Mouse (Mus musculus): Measurements from ENCODE around the gene Bves. TPM values are rescaled to one million over a fixed set of nuclear protein-coding genes. Genes with fewer than 3 reads are reported as not detected.
"Not testable (repeated sequence)": the region's sequence is repeated elsewhere in the genome, so short reads cannot be mapped to it uniquely, and the experiment has no call there.

Gene Bves
- polyA plus RNA-seq, 1 experiment from 2014 or later: 1.5 TPM

DNA sequence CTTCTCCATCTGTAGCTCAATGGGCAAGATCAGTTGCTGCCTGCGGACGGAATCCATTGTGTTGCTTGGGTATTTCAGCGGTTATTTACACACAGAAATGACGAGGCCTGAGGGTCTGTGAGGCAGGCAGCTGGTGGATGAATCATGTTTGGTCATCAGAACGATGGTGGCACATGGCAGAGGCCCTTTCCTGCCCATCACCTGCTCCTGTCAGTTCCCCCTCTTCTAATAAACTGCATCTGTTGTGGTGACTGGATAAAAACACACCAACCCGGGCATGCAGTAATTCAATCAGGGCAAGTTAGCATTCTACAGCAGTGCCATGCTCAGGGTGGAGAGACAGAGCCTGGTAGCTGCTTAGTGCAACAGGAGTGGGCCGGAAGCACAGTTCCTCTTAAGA lies 23.9 kb upstream of the Bves start:
- WGBS: 84% methylated on average over 7 of the region's 7 CpGs
- Histone ChIP-seq H3K9ac (replicated peaks) (no peak overlapping the region), H3K4me1 (no peaks in the 10 kb centered on the region), H3K9me3 (no peaks in the 10 kb centered on the region), H3K4me2 (replicated peaks) (no peak overlapping the region), H3K27ac (replicated peaks) (no peak overlapping the region), H3K27me3 (no peaks in the 10 kb centered on the region), H3K36me3 (no peaks in the 10 kb centered on the region), H3K4me3 (no peak overlapping the region)
- ATAC-seq (ENCODE audit: low FRiP score, low read depth): no peak

DNA sequence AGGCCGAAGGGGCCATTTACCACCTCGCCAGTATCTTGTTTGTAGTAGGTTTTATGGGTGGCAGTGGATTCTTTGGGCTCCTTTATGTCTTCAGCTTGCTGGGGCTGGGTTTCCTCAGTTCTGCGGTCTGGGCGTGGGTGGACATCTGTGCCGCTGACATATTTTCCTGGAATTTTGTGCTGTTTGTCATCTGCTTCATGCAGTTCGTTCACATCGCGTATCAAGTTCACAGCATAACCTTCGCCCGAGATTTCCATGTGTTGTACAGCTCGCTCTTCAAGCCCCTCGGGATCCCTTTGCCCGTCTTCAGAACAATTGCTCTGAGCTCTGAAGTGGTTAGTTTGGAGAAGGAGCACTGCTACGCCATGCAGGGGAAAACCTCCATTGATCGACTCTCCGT lies 20.7 kb upstream of the Bves start:
- WGBS: 94% methylated on average over 16 of the region's 16 CpGs

DNA sequence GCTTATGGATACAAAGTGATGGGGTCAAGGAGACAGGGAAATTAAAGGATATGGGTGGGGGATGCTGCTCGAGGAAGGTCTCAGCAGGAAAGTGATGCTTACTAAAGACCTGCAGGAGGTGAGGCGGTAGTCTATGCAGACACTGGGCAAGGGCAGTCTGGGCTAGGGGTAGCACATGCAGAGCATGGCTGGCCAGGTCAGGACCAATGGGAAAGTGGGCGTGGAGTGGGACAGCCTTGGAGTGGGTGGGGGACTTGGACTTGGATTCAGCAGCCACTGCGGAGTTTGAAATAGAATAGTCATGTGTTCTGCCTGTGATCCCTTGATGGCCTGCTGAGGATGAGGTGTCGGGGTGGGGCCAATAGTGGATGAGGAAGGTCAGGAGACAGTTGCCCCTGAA lies 16.6 kb upstream of the Bves start:
- no peak for ATAC-seq (ENCODE audit: low FRiP score, low read depth)
- Histone ChIP-seq H3K9ac (replicated peaks) (no peak overlapping the region), H3K4me1 (no peaks in the 10 kb centered on the region; the same call in 1 of the 2 replicates), H3K27me3 (no peaks in the 10 kb centered on the region), H3K9me3 (no peaks in the 10 kb centered on the region), H3K4me2 (replicated peaks) (no peak overlapping the region), H3K4me3 (no peak overlapping the region), H3K36me3 (no peaks in the 10 kb centered on the region), H3K27ac (replicated peaks) (no peak overlapping the region)
- 83% methylated on average over 5 of the region's 5 CpGs for WGBS

More for the DNA sequence above, 20.7 kb upstream of the Bves start:
- no peaks in the 10 kb centered on the region for H3K27me3 ChIP-seq
- no peaks in the 10 kb centered on the region for H3K4me1 ChIP-seq
- H3K9me3 ChIP-seq: no peaks in the 10 kb centered on the region
- no peak overlapping the region for H3K4me3 ChIP-seq
- ATAC-seq (ENCODE audit: low FRiP score, low read depth): no peak
- H3K36me3 ChIP-seq: no peaks in the 10 kb centered on the region
- H3K4me2 ChIP-seq (replicated peaks): no peak overlapping the region
- no peak overlapping the region for H3K27ac ChIP-seq (replicated peaks)
- no peak overlapping the region for H3K9ac ChIP-seq (replicated peaks)

DNA sequence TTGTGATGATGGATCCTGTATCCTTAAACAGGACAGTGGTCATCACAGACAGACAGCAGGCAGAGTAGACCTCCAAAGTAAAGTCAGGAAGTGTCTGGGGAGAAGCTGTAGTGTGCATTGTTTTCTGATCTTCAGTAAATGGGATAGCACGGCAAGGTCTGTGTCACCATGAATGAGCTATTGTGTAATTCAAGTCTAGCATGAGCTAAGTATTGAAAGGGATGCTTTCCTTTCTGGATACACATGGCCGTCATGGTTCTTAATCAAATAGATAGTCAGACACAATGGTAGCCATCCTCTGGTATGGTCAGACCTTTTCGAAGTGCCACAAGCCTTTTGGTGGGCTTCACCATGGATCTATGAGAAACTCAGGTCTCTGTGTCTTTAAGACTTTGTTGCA lies 15.3 kb upstream of the Bves start:
- Histone ChIP-seq H3K27me3 (no peaks in the 10 kb centered on the region), H3K36me3 (no peaks in the 10 kb centered on the region), H3K4me1 (no peaks in the 10 kb centered on the region; the same call in 1 of the 2 replicates), H3K27ac (replicated peaks) (no peak overlapping the region), H3K4me2 (replicated peaks) (no peak overlapping the region), H3K4me3 (no peak overlapping the region), H3K9ac (replicated peaks) (no peak overlapping the region), H3K9me3 (no peaks in the 10 kb centered on the region)
- WGBS: 43% methylated on average over 3 of the region's 3 CpGs
- ATAC-seq (ENCODE audit: low FRiP score, low read depth): no peak

DNA sequence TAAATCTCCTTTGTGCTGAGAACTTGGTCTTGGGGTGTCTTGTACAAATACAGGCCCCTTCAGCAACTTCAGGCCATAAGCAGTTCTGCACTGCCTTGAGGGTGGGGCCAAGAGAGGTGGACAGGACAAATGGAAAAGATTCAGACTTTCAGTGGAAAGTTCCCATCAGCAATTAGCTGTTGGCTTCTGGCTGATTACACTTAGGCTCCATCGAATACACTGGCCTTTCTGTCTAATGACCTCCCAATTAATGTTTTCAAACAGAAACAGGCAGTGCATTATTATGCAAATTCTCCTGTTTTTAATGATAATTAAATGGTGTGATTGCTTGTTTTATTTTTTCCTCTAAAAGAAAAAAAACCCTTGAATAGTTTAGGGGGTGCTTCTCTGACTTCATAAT lies 11.4 kb upstream of the Bves start:
- 59% methylated on average over 1 of the region's 1 CpGs for WGBS
- no peak overlapping the region for H3K27ac ChIP-seq (replicated peaks)
- no peak overlapping the region for H3K4me3 ChIP-seq
- H3K4me2 ChIP-seq (replicated peaks): no peak overlapping the region
- no peaks in the 10 kb centered on the region for H3K27me3 ChIP-seq
- no peaks in the 10 kb centered on the region for H3K36me3 ChIP-seq
- H3K9ac ChIP-seq (replicated peaks): no peak overlapping the region
- no peaks in the 10 kb centered on the region; the same call in 1 of the 2 replicates for H3K4me1 ChIP-seq
- no peaks in the 10 kb centered on the region for H3K9me3 ChIP-seq
- no peak for ATAC-seq (ENCODE audit: low FRiP score, low read depth)

DNA sequence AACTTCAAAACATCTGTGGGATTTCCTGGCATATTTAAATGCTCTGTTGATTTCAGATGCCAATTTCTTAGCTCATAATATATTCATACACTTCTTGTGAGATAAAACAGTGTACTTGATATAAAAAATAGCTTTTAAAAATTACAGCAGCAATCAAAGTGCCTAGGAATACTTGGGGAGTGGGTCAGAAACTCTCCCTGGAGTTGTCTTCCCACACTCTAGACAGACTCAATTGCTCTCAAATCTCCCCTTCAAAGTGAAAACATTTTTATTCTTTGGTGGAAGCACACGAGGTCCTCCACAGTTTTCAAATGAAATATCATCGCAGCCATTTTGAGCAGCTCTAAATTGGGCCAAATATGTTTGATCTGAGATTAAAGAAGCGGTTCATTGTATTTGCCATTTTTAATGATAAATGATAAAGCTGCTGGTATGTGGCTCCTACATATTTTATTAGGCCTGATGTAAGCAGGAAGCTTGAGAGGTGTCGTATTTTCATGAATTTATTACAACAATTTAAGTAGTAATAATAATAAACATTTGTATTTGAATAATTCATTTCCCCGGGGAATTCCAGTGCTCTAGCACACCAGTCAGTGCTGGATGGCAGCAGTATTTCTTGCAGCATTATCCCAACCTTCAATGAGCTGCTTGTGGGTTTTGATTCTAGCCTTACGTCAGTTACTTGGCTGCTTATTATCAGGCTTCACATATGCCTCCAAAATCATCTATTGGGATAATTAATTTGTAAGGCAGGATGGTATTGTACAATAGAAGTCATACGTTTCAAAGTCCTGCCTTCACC lies 7.2 kb upstream of the Bves start:
- Histone ChIP-seq H3K9ac (replicated peaks) (no peak overlapping the region), H3K27ac (replicated peaks) (no peak overlapping the region), H3K36me3 (no peaks in the 10 kb centered on the region), H3K27me3 (no peaks in the 10 kb centered on the region; the same call in 1 of the 2 replicates), H3K4me1 (no peaks in the 10 kb centered on the region; the same call in 1 of the 2 replicates), H3K9me3 (no peaks in the 10 kb centered on the region), H3K4me2 (replicated peaks) (no peak overlapping the region), H3K4me3 (no peak overlapping the region)
- WGBS: 74% methylated on average over 7 of the region's 7 CpGs
- ATAC-seq (ENCODE audit: low FRiP score, low read depth): 0 out of 2 replicates have a peak, but pooled peaks have one; percentile 38

DNA sequence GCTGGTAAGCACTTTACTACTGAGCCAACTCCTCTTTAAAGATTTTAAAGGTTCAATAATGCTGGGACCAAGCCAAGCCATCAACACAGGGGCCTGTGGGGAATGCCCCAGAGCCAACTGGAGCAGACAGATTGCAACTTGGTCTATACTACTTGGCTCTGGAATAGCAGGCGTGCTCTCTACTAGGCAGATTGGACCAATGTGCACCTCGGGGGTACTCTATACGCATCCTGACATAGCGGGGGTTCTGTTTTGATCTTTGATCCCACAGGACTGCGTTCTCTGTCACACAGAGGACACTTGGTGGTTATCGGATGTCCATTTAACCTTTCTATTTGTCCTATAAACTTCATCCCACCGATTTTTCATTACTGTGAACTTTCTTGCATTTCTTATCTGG lies 647 bp upstream of the Bves start:
- no peaks in the 10 kb centered on the region for H3K9me3 ChIP-seq
- peak overlapping the region; percentile 72 for H3K4me3 ChIP-seq
- 0 out of 2 replicates have a peak, but pooled peaks have one; percentile 2 for ATAC-seq (ENCODE audit: low FRiP score, low read depth)
- 24% methylated on average over 7 of the region's 7 CpGs for WGBS
- H3K36me3 ChIP-seq: no peaks in the 10 kb centered on the region
- 0 out of 2 replicates have a peak, but pooled peaks cover 3% of the 10 kb centered on the region for H3K4me1 ChIP-seq
- no peak overlapping the region for H3K27ac ChIP-seq (replicated peaks)
- no peak overlapping the region for H3K9ac ChIP-seq (replicated peaks)
- H3K27me3 ChIP-seq: peaks cover 22% of the 10 kb centered on the region
- peak overlapping the region; percentile 91 for H3K4me2 ChIP-seq (replicated peaks)

DNA sequence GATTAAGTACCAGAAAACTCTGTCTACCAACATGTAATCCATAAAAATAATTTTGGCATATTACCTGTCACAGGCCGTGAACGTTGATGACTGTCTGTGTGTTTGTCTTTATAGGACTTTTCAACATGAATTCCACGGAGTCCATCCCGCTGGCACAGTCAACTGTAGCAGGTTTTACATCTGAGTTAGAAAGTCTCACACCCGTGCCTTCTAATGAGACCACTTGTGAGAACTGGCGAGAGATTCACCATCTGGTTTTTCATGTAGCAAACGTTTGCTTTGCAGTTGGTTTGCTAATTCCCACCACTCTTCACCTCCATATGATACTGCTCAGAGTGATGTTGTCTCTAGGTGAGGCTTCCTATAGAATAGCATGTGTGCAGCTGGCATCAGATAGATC lies 3.5 kb downstream of the Bves start:
- Histone ChIP-seq H3K27me3 (peaks cover 21% of the 10 kb centered on the region), H3K4me1 (0 out of 2 replicates have a peak, but pooled peaks cover 3% of the 10 kb centered on the region), H3K9me3 (no peaks in the 10 kb centered on the region), H3K4me3 (no peak overlapping the region), H3K27ac (replicated peaks) (no peak overlapping the region), H3K36me3 (no peaks in the 10 kb centered on the region), H3K4me2 (replicated peaks) (no peak overlapping the region), H3K9ac (replicated peaks) (no peak overlapping the region)
- WGBS: 81% methylated on average over 7 of the region's 7 CpGs
- ATAC-seq (ENCODE audit: low FRiP score, low read depth): no peak

DNA sequence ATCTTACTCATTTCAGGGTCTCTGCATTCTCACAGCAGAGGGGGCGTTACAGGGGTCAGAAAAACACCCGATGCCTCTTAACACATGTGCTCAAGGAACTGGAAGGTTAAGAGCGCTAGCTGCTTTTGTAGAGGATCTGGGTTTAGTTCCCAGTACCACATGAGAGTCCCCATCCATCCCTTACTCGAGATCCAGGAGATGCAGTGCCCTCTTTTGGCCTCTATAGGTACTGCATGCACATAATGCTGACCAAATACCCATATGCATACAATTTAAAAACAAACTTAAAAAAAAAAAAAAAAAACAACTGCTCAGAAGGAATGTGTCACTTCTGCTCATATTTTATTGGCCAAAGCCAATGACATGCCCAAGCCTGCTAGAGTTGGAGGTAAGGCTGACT lies 8.8 kb downstream of the Bves start:
- no peak overlapping the region for H3K9ac ChIP-seq (replicated peaks)
- 85% methylated on average over 4 of the region's 4 CpGs for WGBS
- H3K9me3 ChIP-seq: no peaks in the 10 kb centered on the region
- no peaks in the 10 kb centered on the region for H3K36me3 ChIP-seq
- H3K4me1 ChIP-seq: no peaks in the 10 kb centered on the region
- H3K4me2 ChIP-seq (replicated peaks): no peak overlapping the region
- ATAC-seq (ENCODE audit: low FRiP score, low read depth): no peak
- H3K27me3 ChIP-seq: no peaks in the 10 kb centered on the region
- no peak overlapping the region for H3K4me3 ChIP-seq
- no peak overlapping the region for H3K27ac ChIP-seq (replicated peaks)

DNA sequence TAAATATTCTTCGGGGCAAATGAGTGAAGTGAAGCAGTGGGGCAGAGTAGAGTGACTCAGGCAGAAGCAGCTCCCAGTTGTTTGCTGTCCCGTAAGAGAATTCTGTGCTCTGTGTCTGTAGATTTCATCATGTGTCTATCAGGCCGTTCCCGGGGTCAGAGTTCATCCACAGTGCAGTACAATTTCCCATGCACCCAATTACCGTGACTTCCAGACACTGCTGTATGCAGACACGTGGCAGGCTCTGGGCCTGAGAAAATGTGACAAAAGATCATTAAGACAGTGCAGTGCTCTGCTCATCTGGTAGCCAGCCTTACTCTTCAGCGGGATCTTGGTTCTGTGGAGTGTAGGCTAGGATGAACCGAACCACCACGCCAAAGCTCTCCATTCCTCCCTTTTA lies 9.6 kb downstream of the Bves start:
- H3K9me3 ChIP-seq: no peaks in the 10 kb centered on the region
- H3K36me3 ChIP-seq: no peaks in the 10 kb centered on the region
- H3K9ac ChIP-seq (replicated peaks): no peak overlapping the region
- ATAC-seq (ENCODE audit: low FRiP score, low read depth): no peak
- no peaks in the 10 kb centered on the region for H3K27me3 ChIP-seq
- H3K4me1 ChIP-seq: no peaks in the 10 kb centered on the region
- WGBS: 86% methylated on average over 9 of the region's 9 CpGs
- no peak overlapping the region for H3K4me3 ChIP-seq
- no peak overlapping the region for H3K27ac ChIP-seq (replicated peaks)
- no peak overlapping the region for H3K4me2 ChIP-seq (replicated peaks)

DNA sequence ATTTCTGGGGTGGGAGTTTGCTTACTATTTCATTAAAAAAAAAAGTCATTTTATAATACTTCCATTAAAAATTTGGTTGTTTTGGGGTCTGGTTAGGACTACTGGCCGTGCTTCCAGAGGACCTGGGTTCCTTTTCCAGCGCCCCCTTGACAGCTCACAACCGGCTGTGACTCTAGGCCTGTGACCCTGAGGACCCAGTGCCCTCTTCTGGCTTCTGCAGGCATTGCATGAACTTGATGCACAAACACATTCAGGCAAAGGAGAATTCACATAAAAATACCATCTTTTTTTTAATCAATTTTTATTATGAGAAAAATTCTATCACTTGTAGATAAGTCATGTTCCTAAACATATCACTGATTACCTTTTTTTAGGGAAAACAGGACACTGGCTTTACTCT lies 12.6 kb downstream of the Bves start:
- WGBS: 92% methylated on average over 3 of the region's 3 CpGs
- not testable (repeated sequence) for ATAC-seq (ENCODE audit: low FRiP score, low read depth); H3K4me1 ChIP-seq; H3K27me3 ChIP-seq; H3K36me3 ChIP-seq; H3K9ac ChIP-seq (replicated peaks); H3K4me3 ChIP-seq; H3K9me3 ChIP-seq; H3K27ac ChIP-seq (replicated peaks); H3K4me2 ChIP-seq (replicated peaks)

DNA sequence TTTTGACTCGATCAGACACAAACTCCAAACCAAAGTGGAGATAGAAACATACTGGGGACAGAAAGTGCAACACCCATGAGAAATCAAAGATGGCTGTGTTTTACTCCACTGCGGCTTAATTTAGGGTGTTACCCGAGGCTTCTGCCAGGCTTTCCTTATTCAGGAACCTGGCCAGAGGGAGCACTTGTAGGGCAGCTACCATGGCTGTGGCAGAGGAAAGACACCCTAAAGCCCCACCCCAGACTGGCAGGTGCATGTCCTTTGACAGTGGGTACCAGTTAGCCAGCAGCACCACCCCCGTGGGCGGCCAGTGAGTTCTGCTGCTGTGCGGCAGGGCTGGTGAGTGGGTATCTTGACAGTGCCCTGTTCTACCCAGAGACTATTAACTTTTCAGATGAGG lies 20.5 kb downstream of the Bves start:
- no peak for ATAC-seq (ENCODE audit: low FRiP score, low read depth)

More for the DNA sequence above, 20.5 kb downstream of the Bves start:
- Histone ChIP-seq H3K36me3 (no peaks in the 10 kb centered on the region), H3K9ac (replicated peaks) (no peak overlapping the region), H3K4me3 (no peak overlapping the region), H3K27ac (replicated peaks) (no peak overlapping the region), H3K4me1 (no peaks in the 10 kb centered on the region), H3K9me3 (no peaks in the 10 kb centered on the region), H3K27me3 (no peaks in the 10 kb centered on the region), H3K4me2 (replicated peaks) (no peak overlapping the region)
- 94% methylated on average over 6 of the region's 6 CpGs for WGBS
